Mouse (Mus musculus) MEL (cell line): Measurements from ENCODE around the gene Cmtm2a.

Experiments
- EP300 ChIP-seq, 2 experiments: IDR thresholded peaks; 2 replicates each; pipeline ENCODE4 v1.6.1; 2011; ENCODE audit warnings: improper control_type of control experiment in 2 of 2, low read length in 2 of 2, low read depth in 1 of 2, mild to moderate bottlenecking in 1 of 2
- MYC ChIP-seq: IDR thresholded peaks from 2 replicates; pipeline ENCODE4 v1.6.1; 2011; ENCODE audit warnings: low read depth, mild to moderate bottlenecking, low read length, improper control_type of control experiment, moderate library complexity
- TAL1 ChIP-seq: IDR thresholded peaks from 2 replicates; pipeline ENCODE4 v1.6.1; 2012; ENCODE audit warnings: mild to moderate bottlenecking, inconsistent platforms, low read length, moderate library complexity, mixed read lengths
- TBP ChIP-seq: IDR thresholded peaks from 2 replicates; pipeline ENCODE4 v1.8.0; 2011; ENCODE audit warnings: low read depth, low read length, improper control_type of control experiment

DNA sequence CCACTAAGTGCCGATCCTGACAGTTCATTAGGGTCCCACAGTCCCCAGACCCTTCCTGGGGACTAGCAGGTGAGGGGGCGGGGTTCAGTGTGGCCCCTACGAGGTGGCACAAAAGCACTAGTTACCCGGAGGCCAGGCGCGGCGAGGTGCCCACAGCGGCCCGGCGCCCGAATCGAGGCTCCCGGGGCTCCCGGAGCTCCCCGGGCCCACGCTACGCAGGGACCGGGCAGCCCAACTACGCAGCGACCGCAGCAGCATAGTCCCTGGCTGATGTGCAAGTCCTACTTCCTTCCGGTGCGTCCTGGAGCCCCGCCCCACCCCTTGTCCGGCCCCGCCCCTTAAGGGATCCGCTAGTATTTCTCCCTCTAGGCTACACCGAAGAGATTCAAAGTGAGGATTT lies 44.7 kb downstream of the Cmtm2a start, which contains the start of gene Tk2:
- no peak for TF ChIP-seq EP300 (IDR thresholded peaks at IDR 0.05; ENCODE audit: low read depth in 1 of 2, low read length in 2 of 2)
- TF ChIP-seq TBP = peak; percentile 59
- TF ChIP-seq MYC = no peak
- no peak for TF ChIP-seq TAL1
